Mouse (Mus musculus) layer of hippocampus, postnatal 14 days (tissue): ENCODE measurements around the gene Arl15. TPM values are rescaled to one million over a fixed set of nuclear protein-coding genes. Genes with fewer than 3 reads are reported as not detected.
A peak's percentile ranks its signal among the peaks of the same experiment; 100 is the strongest.

Experiments used
- DNase-seq, 2 experiments: peaks; one replicate each; pipeline ENCODE4 v3.0.0; 2021 to 2022; ENCODE audit warnings: low spot score in 2 of 2, mixed read lengths in 1 of 2
- total RNA-seq, 2 experiments: library from RNA; stranded (reverse); gene quantifications; 2 replicates each; pipeline ENCODE4 v1.2.3; 2021

Arl15 gene
- total RNA-seq, 2 experiments from 2014 or later: 49.2 to 52.8 TPM

GRCm38 (mm10) chr13:114130566-114131319 is 336.4 kb downstream of the Arl15 start:
- peak in 1 of 2 experiments; percentile 44 for DNase-seq

GRCm38 (mm10) chr13:114138921-114139320 is 344.6 kb downstream of the Arl15 start:
- DNase-seq: peak in 1 of 2 experiments; percentile 33

- no peak for DNase-seq
Measured at GRCm38 (mm10) chr13:114139570-114139969, 345.3 kb downstream of the Arl15 start.

GRCm38 (mm10) chr13:114142826-114143225 is 348.5 kb downstream of the Arl15 start:
- DNase-seq: no peak

- no peak for DNase-seq
Measured at GRCm38 (mm10) chr13:114143247-114143646, 348.9 kb downstream of the Arl15 start.

- DNase-seq: no peak
Measured at GRCm38 (mm10) chr13:114144052-114145046, 350.0 kb downstream of the Arl15 start.

GRCm38 (mm10) chr13:114145249-114145648 is 350.9 kb downstream of the Arl15 start:
- no peak for DNase-seq

GRCm38 (mm10) chr13:114150856-114151697 is 356.8 kb downstream of the Arl15 start:
- DNase-seq: no peak

GRCm38 (mm10) chr13:114151698-114152069 is 357.4 kb downstream of the Arl15 start:
- no peak for DNase-seq

- DNase-seq: no peak
Measured at GRCm38 (mm10) chr13:114156689-114157088, 362.4 kb downstream of the Arl15 start.

GRCm38 (mm10) chr13:114158111-114158730 is 363.9 kb downstream of the Arl15 start:
- DNase-seq: no peak

- no peak for DNase-seq
Measured at GRCm38 (mm10) chr13:114159634-114160391, 365.5 kb downstream of the Arl15 start.

GRCm38 (mm10) chr13:114162753-114163152 is 368.4 kb downstream of the Arl15 start:
- no peak for DNase-seq

GRCm38 (mm10) chr13:114165616-114166015 is 371.3 kb downstream of the Arl15 start:
- no peak for DNase-seq

GRCm38 (mm10) chr13:114166439-114167183 is 372.3 kb downstream of the Arl15 start:
- DNase-seq: peak in 1 of 2 experiments; percentile 28

- DNase-seq: no peak
Measured at GRCm38 (mm10) chr13:114170061-114170460, 375.8 kb downstream of the Arl15 start.

- DNase-seq: no peak
Measured at GRCm38 (mm10) chr13:114171465-114171864, 377.2 kb downstream of the Arl15 start.

- no peak for DNase-seq
Measured at GRCm38 (mm10) chr13:114188107-114188506, 393.8 kb downstream of the Arl15 start.

GRCm38 (mm10) chr13:114188801-114189200 is 394.5 kb downstream of the Arl15 start:
- DNase-seq: no peak
